Mouse (Mus musculus) colon, adult 2 months (tissue): ENCODE measurements around the gene Rdh19. TPM values are rescaled to one million over a fixed set of nuclear protein-coding genes. Genes with fewer than 3 reads are reported as not detected.

Source experiments
- polyA plus RNA-seq: library from polyadenylated mRNA; depleted of rRNA; stranded (reverse); fragments of >200 nt; gene quantifications from 2 replicates; pipeline ENCODE4 v1.2.3, GENCODE M21; 2012; rRNA removed

Gene Rdh19
- polyA plus RNA-seq: 0.10 and 0.49 TPM in 2 replicates

GRCm38 (mm10) chr10:127849628-127850027 lies at the start of gene Rdh19:
Gene Rdh19 (plus strand): TSS chr10:127849928.

GRCm38 (mm10) chr10:127800891-127801290 lies 48.8 kb upstream of the Rdh19 start, which contains the start of gene Rdh16:
Gene Rdh16 (plus strand): TSS chr10:127801152.

DNA sequence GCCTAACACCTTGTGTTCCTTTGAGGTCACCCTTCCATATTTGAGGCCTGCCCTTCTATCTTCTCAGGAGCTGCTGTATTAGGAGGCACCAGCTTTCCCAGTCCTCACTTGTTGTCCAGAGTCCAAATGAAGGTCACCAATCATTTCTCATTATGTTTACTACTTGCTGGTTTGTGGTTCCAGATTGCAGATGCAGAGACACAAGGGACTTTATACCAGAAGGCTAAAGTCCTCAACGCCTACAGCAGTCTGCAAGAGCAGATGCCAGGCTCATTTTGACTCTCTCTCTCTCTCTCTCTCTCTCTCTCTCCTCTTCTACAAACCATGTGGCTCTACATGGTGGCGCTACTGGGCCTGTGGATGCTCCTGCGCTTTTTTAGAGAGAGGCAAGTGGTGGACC lies 16.5 kb downstream of the Rdh19 start, which contains the start of gene Rdh16f2:
Gene Rdh16f2 (plus strand): TSS at position 243 of the 400 bp plus-strand sequence.

DNA sequence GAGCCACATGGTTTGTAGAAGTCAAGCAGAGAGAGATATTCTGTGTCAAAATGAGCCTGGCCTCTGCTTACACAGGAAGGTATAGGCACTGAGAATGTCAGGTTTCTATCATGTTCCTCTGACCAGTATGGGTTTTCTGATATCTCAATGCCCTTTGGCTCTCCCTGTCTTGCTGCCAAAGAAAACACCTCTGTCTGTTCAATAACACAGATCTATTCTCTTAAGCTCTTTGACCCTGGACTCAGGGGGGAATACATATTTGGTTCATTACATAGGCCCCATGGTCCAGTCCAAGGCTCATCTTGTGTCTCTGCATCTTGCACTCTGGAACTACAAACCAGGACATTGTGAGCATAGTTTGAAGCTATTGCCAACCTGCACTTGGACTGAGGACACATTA lies 38.9 kb downstream of the Rdh19 start, which contains the start of gene Rdh7:
Gene Rdh7 (minus strand): TSS at position 213 of the 400 bp plus-strand sequence.

DNA sequence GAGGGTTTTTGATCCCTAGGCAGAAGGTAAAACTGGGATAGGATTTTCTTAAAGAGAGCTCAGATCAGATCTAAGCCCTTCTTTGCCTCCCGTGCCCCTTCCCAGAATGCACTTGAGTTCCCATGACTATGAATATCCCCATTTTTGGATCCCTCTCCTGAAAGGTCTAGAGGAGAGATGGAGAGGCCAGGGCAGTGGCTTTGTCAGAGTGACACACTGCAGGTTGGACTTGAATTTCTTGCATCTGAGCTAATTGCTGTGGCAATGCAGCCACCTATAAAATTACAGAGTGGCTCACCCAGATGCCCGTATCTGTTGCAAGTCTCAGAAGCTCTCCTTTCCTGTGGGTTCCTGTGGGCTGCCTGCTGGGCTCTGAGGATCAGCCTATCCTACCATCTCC lies 48.5 kb downstream of the Rdh19 start, which contains the start of gene Sdr9c7:
Gene Sdr9c7 (plus strand): TSS at position 301 of the 400 bp plus-strand sequence.

Other genes with a start within 250 kb of the Rdh19 start
- 138 and 148 TPM in 2 replicates for gene Lrp1, start 228.8 kb upstream of the Rdh19 start, polyA plus RNA-seq
- gene Stat6, start 206.9 kb upstream of the Rdh19 start, polyA plus RNA-seq: 65.8 and 79.3 TPM in 2 replicates
- 2.4 TPM in 2 replicates for gene Nemp1, start 183.0 kb upstream of the Rdh19 start, polyA plus RNA-seq
- 14.5 and 15.4 TPM in 2 replicates for gene Nab2, start 181.4 kb upstream of the Rdh19 start, polyA plus RNA-seq
- 132 and 140 TPM in 2 replicates for gene Myo1a, start 144.8 kb upstream of the Rdh19 start, polyA plus RNA-seq
- gene Tac2, start 125.5 kb upstream of the Rdh19 start, polyA plus RNA-seq: not detected in 2 replicates
- 6.9 and 7.8 TPM in 2 replicates for gene Zbtb39, start 110.4 kb upstream of the Rdh19 start, polyA plus RNA-seq
- gene Gpr182, start 98.2 kb upstream of the Rdh19 start, polyA plus RNA-seq: 1.7 TPM in 2 replicates
- 0.21 and 0.34 TPM in 2 replicates for gene Rdh1, start 90.2 kb upstream of the Rdh19 start, polyA plus RNA-seq
- 0.12 and 1.0 TPM in 2 replicates for gene Rdh16f1, start 90.1 kb upstream of the Rdh19 start, polyA plus RNA-seq
- gene Rdh9, start 73.5 kb upstream of the Rdh19 start, polyA plus RNA-seq: 7.8 and 13.4 TPM in 2 replicates
- 11.2 and 12.1 TPM in 2 replicates for gene Rdh16, start 48.8 kb upstream of the Rdh19 start, polyA plus RNA-seq
- gene Rdh16f2, start 16.5 kb downstream of the Rdh19 start, polyA plus RNA-seq: 0.31 and 1.4 TPM in 2 replicates
- 0.06 and 0.08 TPM in 2 replicates for gene Rdh7, start 38.9 kb downstream of the Rdh19 start, polyA plus RNA-seq
- gene Sdr9c7, start 48.6 kb downstream of the Rdh19 start, polyA plus RNA-seq: 0.27 TPM in 1 of 2 replicates, not detected in the other
- gene Hsd17b6, start 157.7 kb downstream of the Rdh19 start, polyA plus RNA-seq: not detected in 2 replicates
- 2.0 and 2.3 TPM in 2 replicates for gene Prim1, start 165.2 kb downstream of the Rdh19 start, polyA plus RNA-seq
- gene Naca, start 185.6 kb downstream of the Rdh19 start, polyA plus RNA-seq: 168 and 269 TPM in 2 replicates
- gene Ptges3, start 209.0 kb downstream of the Rdh19 start, polyA plus RNA-seq: 31.9 and 33.8 TPM in 2 replicates
- 5,215 and 5,581 TPM in 2 replicates for gene Atp5b, start 233.3 kb downstream of the Rdh19 start, polyA plus RNA-seq
- gene Baz2a, start 241.6 kb downstream of the Rdh19 start, polyA plus RNA-seq: 30.8 and 32.8 TPM in 2 replicates